Mouse (Mus musculus) small intestine, adult 2 months (tissue): Measurements from ENCODE around the gene Rarres1.

Experiments used
- CTCF ChIP-seq: fragments of 200-500 bp; IDR thresholded peaks from 2 replicates; pipeline ENCODE4 v1.5.1; 2012; ENCODE audit warnings: low read depth, mild to moderate bottlenecking, control low read depth, inconsistent platforms, low read length, moderate library complexity, mixed read lengths; ENCODE audit not compliant: insufficient replicate concordance, insufficient read length; ENCODE audit errors: extremely low read depth
- POLR2A ChIP-seq: fragments of 200-500 bp; IDR thresholded peaks from 2 replicates; pipeline ENCODE4 v1.6.1; 2012; ENCODE audit warnings: low read depth, mild to moderate bottlenecking, control low read depth, inconsistent platforms, low read length, moderate library complexity

DNA sequence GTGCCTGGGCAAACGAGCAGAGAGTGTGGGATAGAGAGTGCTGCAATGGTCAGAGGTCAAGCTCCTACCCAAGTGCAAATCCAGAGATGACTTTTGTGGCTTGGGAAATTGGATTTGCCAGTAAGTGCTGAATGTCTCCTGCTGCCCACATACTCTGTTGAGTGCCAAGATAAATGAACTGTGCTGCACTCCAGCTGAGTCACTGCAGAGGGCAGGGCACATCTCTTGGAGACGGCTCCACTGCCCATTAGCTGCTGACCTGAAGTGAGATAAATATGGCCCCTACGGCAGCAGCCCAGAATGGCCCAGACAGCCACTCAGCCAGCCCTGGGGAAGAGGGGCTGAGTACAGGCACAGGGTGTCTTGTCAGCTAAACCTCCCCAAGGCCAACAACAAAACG is 25.2 kb downstream of the Rarres1 start:
- TF ChIP-seq CTCF (no peak), POLR2A (no peak)
